Mouse (Mus musculus) midbrain, postnatal 0 days (tissue): Measurements from ENCODE around the gene Tnfaip8l1. TPM values are rescaled to one million over a fixed set of nuclear protein-coding genes. Genes with fewer than 3 reads are reported as not detected.
A peak's percentile ranks its signal among the peaks of the same experiment; 100 is the strongest.

Experiments
- ATAC-seq: fragments of 200-750 bp; cut with Nextera tagmentation; 2 replicates; pipeline ENCODE4 v1.8.0; 2017; ENCODE audit warnings: moderate number of reproducible peaks, mild to moderate bottlenecking, moderate TSS enrichment, moderate library complexity; ENCODE audit not compliant: low FRiP score
- DNase-seq: peaks from one replicate; pipeline ENCODE4 v3.0.0-alpha.2; 2015; ENCODE audit warnings: low spot score
- H3K27ac ChIP-seq: fragments of 300-500 bp; sonication (generic); 2 replicates; pipeline ENCODE4 v1.5.1; 2014; ENCODE audit warnings: low read depth, mild to moderate bottlenecking, low read length, mixed read lengths
- H3K27me3 ChIP-seq: fragments of 300-500 bp; sonication (generic); 2 replicates; pipeline ENCODE4 v1.6.1; 2014; ENCODE audit warnings: low read length, control low read depth, mixed read lengths; ENCODE audit not compliant: insufficient read depth
- H3K36me3 ChIP-seq: fragments of 300-500 bp; sonication (generic); 2 replicates; pipeline ENCODE4 v1.6.1; 2014; ENCODE audit warnings: low read length, control low read depth, mixed read lengths; ENCODE audit not compliant: insufficient read depth
- H3K4me1 ChIP-seq: fragments of 300-500 bp; sonication (generic); 2 replicates; pipeline ENCODE4 v1.6.1; 2014; ENCODE audit warnings: mild to moderate bottlenecking, control low read depth, antibody characterized with exemption, low read length, mixed read lengths; ENCODE audit not compliant: insufficient read depth
- H3K4me2 ChIP-seq: fragments of 300-500 bp; sonication (generic); 2 replicates; pipeline ENCODE4 v1.6.1; 2014; ENCODE audit warnings: low read depth, mild to moderate bottlenecking, low read length, mixed read lengths; ENCODE audit not compliant: poor library complexity, severe bottlenecking
- H3K4me3 ChIP-seq: fragments of 300-500 bp; sonication (generic); 2 replicates; pipeline ENCODE4 v1.5.1; 2014; ENCODE audit warnings: low read depth, mild to moderate bottlenecking, low read length, moderate library complexity
- H3K9ac ChIP-seq: fragments of 300-500 bp; sonication (generic); replicated peaks from 2 replicates; pipeline ENCODE4 v1.6.1; 2014; ENCODE audit warnings: mild to moderate bottlenecking, low read length, moderate library complexity, mixed read lengths; ENCODE audit not compliant: poor library complexity, severe bottlenecking
- H3K9me3 ChIP-seq: fragments of 300-500 bp; sonication (generic); 2 replicates; pipeline ENCODE4 v1.6.1; 2016; ENCODE audit warnings: low read length, control low read depth
- CTCF ChIP-seq: IDR thresholded peaks from 2 replicates; pipeline ENCODE4 v1.5.1; 2016; ENCODE audit warnings: antibody characterized with exemption, mild to moderate bottlenecking
- WGBS: fragments of 180-500 bp; shearing (Covaris S2); extraction: QIAGEN DNeasy Blood & Tissue Kit; methylation state at CpG from one replicate; pipeline ENCODE4 v1.1.7; 2014; 5-methylcytosine and 5-hydroxymethylcytosine counted together
- polyA plus RNA-seq: library from polyadenylated mRNA; unstranded; fragments of >200 nt; fragmentation: Nextera tagmentation; extraction: Ambion mirVana; gene quantifications from 2 replicates; pipeline ENCODE4 v1.2.1, GENCODE M21; 2015
- total RNA-seq: library from RNA; depleted of rRNA; stranded (reverse); fragments of >200 nt; gene quantifications from 2 replicates; pipeline ENCODE4 v1.2.3, GENCODE M21; 2014; rRNA removed

The Tnfaip8l1 gene
- total RNA-seq (15.1 and 17.9 TPM in 2 replicates), polyA plus RNA-seq (8.4 and 9.9 TPM in 2 replicates)

DNA sequence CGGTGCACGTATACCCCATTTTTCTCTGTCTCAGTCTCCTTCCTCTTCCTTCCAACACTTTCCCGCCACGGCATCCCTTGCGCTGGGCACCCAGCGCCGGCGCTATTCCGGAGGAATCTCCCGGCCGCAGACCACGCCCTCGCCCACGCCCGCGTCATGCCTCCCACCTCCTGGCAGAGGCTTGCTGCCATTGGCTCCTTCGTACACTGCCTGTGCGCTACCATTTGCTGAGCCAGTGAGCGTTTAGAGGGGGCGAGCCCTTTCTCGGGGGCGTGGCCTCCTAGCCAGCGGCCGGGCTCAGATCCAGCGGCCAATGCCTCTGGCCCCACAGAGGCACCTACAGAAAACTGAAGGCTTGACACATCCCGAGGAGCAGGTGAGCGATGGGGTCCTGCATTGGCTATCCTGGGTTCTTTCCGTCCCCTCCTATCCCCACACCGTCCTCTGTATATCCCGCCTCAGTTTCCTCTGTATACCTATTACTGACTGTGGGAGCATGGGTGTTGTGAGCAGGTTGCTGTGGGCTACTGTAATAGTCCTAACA lies at the start of gene Tnfaip8l1:
Gene Tnfaip8l1, plus strand, starts transcription at position 247 of the 544 bp plus-strand sequence.
- peak; percentile 96 for ATAC-seq
- peak; percentile 17; the same call in 1 of the 2 replicates for TF ChIP-seq CTCF
- peak; percentile 95 for DNase-seq

DNA sequence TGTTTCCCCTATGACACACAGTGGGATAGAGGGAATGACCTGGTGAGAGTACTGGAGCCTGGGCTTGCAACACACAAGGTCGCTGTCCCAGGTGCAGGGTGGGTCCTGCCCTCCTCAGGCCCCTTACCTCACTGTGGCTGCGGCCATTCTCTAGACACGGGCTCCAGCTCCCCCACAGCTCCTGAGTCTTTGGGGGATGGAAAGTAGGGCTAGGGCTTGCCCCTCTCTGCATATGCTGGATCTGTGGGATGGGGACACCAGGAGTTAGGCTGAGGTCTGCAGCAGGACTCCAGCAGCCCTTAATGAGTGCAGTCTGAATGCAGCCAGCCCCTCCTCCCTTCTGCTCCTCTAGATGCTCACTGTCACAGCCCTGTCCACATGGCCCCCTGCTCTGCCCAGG lies 49.5 kb upstream of the Tnfaip8l1 start:
- Histone ChIP-seq H3K27ac (no peak overlapping the region), H3K4me1 (no peaks in the 10 kb centered on the region), H3K36me3 (no peaks in the 10 kb centered on the region), H3K9me3 (no peaks in the 10 kb centered on the region), H3K27me3 (no peaks in the 10 kb centered on the region), H3K4me2 (no peak overlapping the region), H3K9ac (no peak overlapping the region), H3K4me3 (no peak overlapping the region)
- DNase-seq (no peak), ATAC-seq (no peak)
- WGBS = 76% methylated on average over 3 of the region's 3 CpGs
- TF ChIP-seq CTCF = no peak

More for the DNA sequence above, at the start of gene Tnfaip8l1:
- 0 out of 2 replicates have a peak, but pooled peaks cover 17% of the 10 kb centered on the region for H3K27me3 ChIP-seq
- peak within 1 kb of the TSS; percentile 2 for H3K9ac ChIP-seq
- H3K4me1 ChIP-seq = peaks cover 6% of the 10 kb centered on the region
- H3K27ac ChIP-seq = no peak within 1 kb of the TSS
- peak within 1 kb of the TSS; percentile 37 for H3K4me3 ChIP-seq
- under 1% methylated on average over 28 of the region's 30 CpGs for WGBS
- no peaks in the 10 kb centered on the region for H3K9me3 ChIP-seq
- H3K4me2 ChIP-seq = peak within 1 kb of the TSS; percentile 56
- no peaks in the 10 kb centered on the region for H3K36me3 ChIP-seq

GRCm38 (mm10) chr17:56116193-56116592 lies 46.1 kb upstream of the Tnfaip8l1 start:
- Histone ChIP-seq H3K27ac (no peak overlapping the region), H3K4me1 (peaks cover 4% of the 10 kb centered on the region; the same call in 1 of the 2 replicates), H3K4me2 (no peak overlapping the region), H3K4me3 (no peak overlapping the region), H3K27me3 (peaks cover 30% of the 10 kb centered on the region), H3K9ac (no peak overlapping the region), H3K9me3 (no peaks in the 10 kb centered on the region), H3K36me3 (no peaks in the 10 kb centered on the region)
- 75% methylated on average over 10 of the region's 10 CpGs for WGBS
- DNase-seq = no peak
- ATAC-seq = no peak
- no peak for TF ChIP-seq CTCF

DNA sequence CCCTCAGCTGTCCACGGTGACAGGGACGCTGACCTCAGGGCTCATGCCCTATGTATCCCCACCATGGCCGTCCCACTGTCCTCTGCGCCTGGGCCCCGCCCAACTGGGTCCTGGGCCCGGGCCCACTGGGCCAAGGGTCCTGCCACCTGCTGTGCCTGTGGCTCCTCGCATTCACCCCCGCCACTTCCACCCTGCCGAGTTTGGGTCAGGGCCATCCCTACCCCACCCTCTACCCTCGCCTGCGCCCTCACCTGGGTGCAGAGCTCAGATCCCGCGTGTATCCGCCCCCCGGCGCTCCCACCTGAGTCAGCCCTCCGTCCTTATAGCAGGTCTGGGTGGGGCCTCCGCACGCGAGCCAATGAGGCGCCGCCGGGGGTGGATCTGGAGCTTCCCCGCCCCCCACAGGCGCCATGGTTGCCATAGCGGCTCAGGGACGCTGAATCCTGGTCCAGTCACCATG lies 45.0 kb upstream of the Tnfaip8l1 start, which contains the start of gene Plin5:
Gene Plin5, minus strand, starts transcription at position 346 of the 460 bp plus-strand sequence.
- ATAC-seq (peak; percentile 61), DNase-seq (peak; percentile 59)
- no peak within 1 kb of the TSS for H3K27ac ChIP-seq
- 3% methylated on average over 27 of the region's 27 CpGs for WGBS
- H3K4me2 ChIP-seq = peak within 1 kb of the TSS; percentile 54
- 0 out of 2 replicates have a peak, but pooled peaks cover 3% of the 10 kb centered on the region for H3K9me3 ChIP-seq
- no peak for TF ChIP-seq CTCF
- H3K9ac ChIP-seq = no peak within 1 kb of the TSS
- H3K27me3 ChIP-seq = peaks cover 38% of the 10 kb centered on the region
- no peaks in the 10 kb centered on the region for H3K36me3 ChIP-seq
- H3K4me1 ChIP-seq = peaks cover 4% of the 10 kb centered on the region; the same call in 1 of the 2 replicates
- peak within 1 kb of the TSS; percentile 25 for H3K4me3 ChIP-seq

GRCm38 (mm10) chr17:56119431-56119830 lies 42.8 kb upstream of the Tnfaip8l1 start:
- WGBS = 50% methylated on average over 12 of the region's 12 CpGs
- H3K27me3 ChIP-seq = peaks cover 38% of the 10 kb centered on the region

More at GRCm38 (mm10) chr17:56119431-56119830, 42.8 kb upstream of the Tnfaip8l1 start:
- H3K9me3 ChIP-seq = peaks cover 6% of the 10 kb centered on the region; the same call in 1 of the 2 replicates
- H3K4me3 ChIP-seq = no peak overlapping the region
- no peak overlapping the region for H3K27ac ChIP-seq
- no peak for TF ChIP-seq CTCF
- no peak for DNase-seq
- H3K4me2 ChIP-seq = no peak overlapping the region
- H3K9ac ChIP-seq = no peak overlapping the region
- no peak for ATAC-seq
- peaks cover 4% of the 10 kb centered on the region; the same call in 1 of the 2 replicates for H3K4me1 ChIP-seq
- peaks cover 8% of the 10 kb centered on the region for H3K36me3 ChIP-seq
